Mouse (Mus musculus) urinary bladder, adult 18-20 months (tissue): ENCODE measurements around the gene Usp39.

ENCODE experiments used
- DNase-seq, 2 experiments: peaks; one replicate each; pipeline ENCODE4 v3.0.0; 2022; ENCODE audit warnings: low spot score in 2 of 2, mixed read lengths in 2 of 2

Usp39 gene

DNA sequence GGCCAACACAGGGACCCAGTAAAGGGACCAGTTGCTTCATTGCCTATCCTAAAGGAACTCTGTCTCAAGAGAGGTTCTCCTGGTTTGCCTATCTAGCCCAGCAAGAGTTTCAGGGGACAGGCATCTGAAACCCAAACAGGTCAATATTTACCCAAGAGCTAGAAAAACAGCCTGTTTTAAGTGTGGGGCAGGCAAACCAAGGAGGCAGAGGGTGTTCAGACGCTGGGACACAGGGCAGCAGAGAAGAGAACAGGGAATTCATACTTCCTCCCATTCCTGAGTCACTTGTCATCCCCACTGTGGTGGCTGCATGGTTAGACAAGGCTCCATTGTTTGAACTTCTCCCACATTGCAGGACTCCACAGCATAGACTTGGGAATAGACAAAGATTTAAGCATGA, 26.6 kb upstream of the Usp39 start:
- peak in 1 of 2 experiments; percentile 44 for DNase-seq

DNA sequence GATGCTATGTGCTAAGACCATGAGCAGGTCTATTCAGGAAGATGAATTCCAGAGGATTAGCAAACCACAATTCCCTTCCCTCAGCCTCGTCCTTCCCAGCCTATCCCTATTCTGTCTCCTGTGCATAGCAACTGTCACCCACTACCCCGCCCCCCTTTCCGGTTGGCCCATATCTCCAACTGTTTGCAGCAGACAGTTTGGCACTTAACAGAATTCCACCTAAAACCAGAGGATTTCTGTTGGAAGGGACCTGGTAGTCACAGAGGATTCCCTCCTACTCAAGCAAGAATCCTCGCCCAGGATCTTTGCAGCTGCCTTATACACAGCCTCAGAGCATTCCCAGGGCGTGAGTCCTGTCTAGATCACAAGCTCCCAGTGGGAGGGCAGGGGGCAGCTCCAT, 26.2 kb upstream of the Usp39 start:
- DNase-seq, result no peak

DNA sequence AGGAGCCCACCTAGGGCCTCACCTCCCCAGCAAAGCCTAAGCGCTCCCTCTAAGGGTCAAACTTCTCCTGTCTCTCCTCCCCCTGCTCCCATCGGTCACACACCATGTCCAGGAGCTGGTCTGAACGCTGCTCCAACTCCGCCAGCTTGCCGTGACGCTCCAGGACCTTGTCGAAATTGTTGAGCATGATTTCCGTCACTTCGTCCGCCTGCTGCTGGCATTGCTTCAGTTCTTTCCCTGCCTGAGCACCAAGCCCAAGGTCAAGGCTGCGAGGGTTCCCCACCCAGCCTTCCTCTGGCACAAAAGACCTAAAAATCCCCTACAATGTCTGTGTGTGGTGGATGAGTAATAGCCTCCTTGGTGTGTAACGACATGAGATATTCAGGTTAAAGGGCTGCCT, 25.1 kb upstream of the Usp39 start:
- DNase-seq, result peak; percentile 45 to 47

DNA sequence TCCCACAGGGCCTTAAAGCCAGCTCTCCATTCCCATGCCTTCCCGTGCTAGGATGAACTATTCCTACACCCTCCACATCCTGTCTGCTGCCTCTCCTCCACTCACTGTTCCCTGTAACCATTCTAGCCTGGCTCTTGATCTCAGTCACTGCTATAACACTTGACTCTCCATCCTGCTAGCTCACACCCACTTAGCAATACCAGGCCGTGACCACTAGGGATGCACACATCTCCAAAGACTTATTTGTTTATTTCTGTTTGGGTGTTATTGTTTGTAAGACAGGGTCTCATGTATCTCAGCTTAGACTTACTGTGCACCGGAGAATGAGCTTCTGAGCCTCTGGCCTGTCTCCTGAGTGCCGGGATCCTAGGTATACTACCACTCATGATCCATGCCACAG, 24.6 kb upstream of the Usp39 start:
- no peak for DNase-seq

DNA sequence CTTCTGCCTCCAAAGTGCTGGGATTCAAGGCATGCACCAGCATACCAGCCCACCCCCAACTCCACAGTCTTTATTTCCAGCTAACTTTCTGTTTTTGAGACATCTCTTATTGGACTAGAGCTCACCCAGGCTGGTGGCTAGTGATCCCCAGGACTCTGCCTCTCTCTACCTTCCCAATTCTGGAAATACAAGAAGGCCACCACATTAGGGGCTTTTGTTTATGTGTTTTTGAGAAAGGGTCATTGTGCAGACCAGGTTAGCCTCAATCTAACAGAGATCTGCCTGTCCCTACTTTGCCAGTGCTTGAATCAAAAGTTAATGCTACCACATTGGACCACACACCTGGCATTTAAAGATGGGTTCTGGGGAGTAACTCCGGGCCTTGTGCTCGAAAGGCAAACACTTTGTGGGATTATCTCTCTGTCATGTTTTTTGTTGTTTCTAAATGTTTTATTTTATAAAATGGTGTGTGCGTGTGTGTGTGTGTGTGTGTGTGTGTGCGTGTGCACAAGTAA, 22.5 kb upstream of the Usp39 start:
- no peak for DNase-seq

DNA sequence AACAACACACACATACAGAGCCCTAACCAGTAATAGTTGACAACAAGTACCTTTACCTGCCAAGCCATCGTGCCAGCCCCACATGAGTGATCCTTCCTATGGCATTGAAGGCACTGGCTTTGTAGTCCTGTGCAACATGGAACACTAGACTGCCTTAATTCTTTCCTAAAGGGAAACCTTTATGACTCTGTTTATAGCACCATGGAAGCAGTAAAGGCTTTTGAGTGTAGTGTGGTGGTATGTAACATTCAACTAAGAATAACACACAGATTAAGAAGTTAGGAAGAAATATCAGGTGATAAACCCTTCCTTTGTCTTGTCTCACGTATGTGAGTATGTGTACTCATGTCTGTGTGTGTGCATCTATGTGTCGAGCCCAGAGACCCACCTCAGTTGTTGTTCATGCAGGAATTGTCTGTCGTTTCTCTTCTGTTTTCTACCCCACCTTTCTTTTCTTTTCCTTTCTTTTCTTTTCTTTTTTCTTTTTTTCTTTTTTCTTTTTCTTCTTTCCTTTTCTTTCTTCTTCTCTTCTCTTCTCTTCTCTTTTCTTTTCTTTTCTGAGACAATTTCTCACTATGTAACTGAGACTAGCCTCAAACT, 22.0 kb upstream of the Usp39 start, which contains the start of gene Rnf181:
TSS of gene Rnf181 (minus strand) at position 113 of the 600 bp plus-strand sequence.
- DNase-seq, result no peak

DNA sequence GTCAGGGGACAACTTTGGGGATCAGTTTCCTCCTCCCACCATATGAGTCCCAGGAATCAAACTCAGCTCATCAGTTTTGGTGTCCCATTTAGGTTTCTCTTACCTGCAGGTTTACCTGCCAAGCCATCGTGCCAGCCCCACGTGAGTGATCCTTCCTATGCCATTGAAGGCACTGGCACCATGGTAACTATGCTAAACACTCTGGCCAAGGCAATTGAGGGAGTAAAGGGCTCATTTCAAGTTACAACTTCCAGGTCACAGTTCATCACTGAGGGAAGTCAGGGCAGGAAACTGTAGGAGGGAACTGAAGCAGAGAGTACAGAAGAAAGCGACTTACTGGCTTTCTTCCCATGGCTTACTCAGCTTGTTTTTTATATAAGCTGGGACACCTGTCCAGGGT, 21.3 kb upstream of the Usp39 start:
- no peak for DNase-seq

DNA sequence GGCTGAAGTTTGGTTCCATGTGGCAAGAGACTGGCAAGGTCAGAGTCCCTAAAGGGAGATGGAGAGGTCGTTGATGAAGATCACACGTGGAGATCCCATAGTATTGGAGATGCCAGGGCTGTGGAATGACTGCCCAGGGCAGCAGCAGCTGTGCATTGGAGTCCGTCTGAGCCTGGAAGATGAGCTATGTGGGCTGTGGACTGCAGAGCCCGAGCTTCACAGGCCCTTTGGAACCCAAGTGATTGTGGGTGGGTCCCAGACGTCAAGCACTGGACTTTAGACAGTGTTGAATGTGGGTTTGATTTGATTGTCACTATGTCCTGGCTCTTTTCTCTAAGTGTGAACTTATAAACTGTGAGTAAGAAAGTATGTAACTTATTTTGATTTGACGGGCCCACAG, 20.0 kb upstream of the Usp39 start:
- DNase-seq, result no peak

DNA sequence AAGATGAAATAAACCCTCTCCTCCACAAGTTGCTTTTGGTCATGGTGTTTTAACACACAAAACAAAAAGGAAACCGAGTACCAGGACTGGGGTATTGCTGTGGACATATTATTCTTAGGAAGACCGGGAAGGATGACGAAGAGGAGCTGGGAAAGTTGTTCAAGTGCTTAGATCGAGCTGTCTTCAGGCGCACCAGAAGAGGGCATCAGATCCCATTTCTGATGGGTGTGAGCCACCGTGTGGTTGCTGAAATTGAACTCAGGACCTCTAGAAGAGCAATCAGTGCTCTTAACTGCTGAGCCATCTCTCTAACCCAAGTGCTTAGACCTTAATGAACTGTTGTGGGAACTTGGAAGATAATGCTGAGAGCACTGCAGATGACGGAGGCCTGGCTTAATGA, 19.0 kb upstream of the Usp39 start:
- DNase-seq, result no peak

DNA sequence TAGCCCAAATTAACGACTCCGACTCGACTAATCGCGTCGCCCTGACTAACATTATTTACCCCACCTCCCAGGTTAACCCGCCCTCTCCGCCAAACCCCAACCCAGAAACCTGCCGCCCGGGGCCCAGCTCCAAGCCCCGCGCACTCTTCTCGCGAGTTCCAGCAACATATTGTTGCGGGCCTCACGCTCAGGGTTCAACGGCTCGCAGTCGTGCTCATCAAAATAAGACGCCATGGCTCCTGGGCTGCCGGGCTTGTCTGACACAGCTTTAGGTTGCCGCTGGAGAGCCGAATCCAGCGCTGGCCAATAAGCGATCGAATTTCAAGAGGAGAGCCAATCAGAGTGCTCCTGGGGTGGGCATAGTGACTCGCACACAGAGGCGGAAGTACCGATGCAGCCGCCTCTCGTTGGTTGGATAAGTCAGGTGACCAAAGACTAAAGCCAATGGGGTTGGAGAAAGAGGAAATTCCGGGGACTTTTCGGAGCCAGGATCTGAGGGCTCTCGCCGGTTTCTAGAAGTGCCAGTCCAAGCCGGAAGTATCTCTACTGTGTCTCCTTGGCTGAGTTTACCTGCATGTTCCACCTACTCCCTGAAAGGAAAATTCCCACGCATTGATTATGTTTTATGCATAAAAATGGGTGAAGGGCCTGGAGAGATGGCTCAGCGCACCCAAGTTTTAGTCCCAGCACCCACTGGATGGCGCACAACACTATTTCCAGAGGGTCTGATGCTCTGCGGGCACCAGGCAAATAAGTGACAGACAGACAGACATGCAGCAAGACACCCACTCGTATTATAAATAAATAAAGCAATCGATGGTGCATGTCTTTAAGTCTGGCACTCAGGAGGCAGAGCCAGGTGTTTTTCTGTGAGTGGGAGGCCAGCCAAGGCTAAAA, 17.4 kb upstream of the Usp39 start:
- DNase-seq, result peak; percentile 85 to 96

DNA sequence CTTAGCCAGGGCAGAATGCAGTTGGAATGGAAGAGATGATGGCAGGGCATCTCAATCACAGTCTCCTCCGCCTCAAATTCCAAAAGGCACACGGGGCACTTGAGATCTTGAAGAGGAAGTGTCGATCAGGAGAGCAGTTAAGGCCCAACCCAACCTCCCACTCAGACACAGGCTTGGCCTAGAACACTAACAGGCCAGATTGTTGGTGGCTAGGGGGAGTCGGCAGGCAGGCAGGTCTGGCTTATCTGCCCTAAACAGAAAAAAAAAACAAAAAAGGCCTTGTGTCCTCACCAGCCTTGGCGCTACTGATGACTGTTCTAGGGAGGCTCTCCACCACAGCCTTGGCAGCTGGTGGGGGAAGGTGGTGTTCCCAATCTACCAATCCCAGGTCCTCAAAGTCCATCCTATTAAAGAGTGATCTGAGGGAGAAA, 16.2 kb upstream of the Usp39 start:
- no peak for DNase-seq

DNA sequence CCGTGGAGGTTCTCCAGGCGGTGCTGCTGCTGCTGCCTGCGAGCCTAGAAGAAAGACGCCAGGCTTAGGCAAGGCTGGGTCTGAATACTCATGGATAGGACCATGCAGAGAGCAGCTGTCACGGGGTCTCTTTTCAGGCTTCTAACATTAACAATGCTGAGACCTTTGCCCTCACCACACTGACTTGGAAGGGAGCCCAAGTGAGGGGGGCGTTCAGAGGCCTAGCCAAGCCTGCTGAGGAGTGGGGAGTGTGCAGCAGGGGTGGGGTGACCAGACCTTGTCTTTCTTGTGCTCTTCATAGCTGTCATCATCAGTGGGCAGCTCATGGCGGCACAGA, 15.6 kb upstream of the Usp39 start:
- DNase-seq, result no peak

DNA sequence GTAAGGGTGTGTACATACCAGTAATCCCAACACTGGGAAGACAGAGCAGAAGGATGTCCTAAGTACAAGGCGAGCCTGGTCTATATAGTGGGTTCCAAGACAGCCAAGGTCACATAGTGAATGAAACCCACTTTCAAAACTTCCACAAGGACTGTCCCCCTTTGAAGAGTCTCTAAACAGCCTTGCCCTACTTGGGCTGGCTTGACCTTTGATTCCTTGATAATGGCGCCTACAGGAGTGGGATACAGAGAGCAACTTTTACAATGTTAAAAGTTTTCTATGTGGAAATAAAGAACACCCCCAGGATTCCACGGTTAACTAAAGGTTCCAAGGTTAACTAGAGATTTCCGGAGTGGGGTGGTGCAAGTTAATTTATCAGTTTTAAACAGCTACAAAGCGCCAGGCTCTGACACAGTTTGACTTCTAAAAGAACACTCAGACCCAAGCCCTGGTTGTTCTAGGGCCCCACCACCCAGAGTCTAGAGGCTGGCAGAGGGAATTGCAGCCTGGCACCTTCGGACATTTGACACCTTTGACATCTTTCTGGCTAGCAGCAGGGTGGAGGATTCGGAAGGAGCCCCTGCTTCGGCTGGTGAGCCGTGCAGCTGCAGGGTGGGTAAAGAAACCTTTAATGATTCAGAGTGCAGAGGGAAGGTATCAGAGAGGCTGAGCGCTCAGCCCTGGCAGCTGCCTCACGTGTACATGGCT, 15.1 kb upstream of the Usp39 start:
- DNase-seq, result no peak

DNA sequence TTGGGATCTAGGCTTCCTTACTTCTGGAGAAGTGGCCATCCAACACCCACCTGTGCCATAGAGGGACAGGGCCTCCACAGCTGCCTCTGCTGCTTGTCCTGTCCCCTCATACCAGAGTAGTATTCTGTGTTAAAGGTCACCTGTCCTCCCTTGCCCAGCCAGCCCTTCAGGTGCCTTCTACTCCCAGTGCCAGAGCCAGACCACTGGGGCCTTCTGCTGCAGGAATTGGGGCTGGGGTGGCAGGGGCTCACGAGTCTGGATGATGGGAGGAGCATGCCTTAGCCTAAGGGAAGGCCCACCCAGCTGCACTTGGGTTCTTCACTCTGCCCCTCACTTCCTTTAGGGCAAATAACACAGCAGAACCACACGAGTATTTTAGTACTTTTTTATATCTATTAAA, 14.4 kb upstream of the Usp39 start:
- DNase-seq, result no peak

DNA sequence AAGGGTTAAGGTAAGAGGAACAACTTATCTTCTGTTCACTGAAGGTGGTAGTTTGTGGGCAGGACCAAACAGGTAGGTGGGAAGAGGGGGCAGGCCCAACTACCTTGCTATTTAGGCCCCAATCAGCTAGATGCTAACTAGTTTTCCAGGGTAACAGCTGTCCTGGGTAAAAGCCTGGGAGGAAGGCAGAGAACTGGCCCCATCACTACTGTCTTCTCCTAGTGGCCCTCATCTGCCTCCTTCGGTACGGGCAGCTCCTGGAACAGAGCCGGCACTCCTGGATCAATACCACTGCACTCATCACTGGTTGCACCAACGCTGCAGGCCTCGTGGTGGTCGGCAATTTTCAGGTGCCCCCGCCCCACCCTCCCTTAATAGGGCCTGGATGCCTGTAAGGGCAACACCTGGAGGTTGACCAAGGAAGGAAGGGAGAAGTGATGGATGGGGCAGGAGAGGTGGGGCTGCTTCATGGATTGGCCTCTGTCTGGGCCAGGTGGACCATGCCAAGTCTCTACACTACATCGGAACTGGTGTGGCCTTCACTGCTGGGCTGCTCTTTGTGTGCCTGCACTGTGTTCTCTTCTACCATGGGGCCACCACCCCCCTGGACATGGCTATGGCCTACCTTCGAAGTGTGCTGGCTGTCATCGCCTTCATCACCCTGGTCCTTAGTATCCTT, 13.2 kb upstream of the Usp39 start:
- DNase-seq, result no peak

DNA sequence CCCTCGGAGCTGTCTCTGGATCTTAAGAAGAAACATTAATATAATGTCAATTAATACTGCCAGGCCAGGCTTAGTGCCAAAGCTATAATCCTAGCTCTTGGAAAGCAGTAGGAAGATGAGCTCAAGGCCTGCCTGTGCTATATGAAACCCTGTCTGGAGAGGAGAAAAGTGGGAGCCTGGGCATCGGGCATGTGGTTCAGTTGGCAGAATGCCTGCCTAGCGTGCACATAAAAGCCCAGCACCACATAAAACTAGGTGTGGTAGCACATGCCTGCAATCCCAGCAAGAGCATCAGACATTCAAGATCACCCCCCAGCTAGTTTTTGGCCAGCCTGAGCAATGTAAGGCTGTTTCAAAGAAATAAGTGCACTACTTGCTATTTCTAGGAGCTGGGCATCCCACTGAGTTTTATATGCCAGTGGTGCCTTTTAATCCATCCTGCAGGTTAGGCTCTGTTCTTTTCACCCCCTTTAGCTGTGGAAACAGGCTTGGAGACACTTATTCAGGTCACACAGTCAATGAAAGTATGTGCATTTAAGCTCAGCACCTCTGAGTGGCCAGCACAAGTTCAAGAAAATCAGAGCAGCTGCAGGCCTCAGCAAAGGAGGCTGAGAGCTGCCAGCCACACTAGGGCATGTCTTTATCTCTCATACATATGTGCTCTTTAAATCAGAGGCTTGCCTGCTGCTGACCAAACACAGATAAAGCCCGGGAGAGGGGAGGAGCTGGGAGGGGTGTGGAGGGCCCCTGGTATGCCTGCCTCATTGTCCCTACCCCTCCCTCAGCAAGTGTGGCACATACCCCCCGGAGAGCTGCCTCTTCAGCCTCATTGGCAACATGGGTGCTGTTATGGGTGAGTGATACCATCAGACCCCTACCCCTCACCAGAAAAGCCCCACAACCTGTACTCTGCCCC, 12.4 kb upstream of the Usp39 start:
- DNase-seq, result no peak

DNA sequence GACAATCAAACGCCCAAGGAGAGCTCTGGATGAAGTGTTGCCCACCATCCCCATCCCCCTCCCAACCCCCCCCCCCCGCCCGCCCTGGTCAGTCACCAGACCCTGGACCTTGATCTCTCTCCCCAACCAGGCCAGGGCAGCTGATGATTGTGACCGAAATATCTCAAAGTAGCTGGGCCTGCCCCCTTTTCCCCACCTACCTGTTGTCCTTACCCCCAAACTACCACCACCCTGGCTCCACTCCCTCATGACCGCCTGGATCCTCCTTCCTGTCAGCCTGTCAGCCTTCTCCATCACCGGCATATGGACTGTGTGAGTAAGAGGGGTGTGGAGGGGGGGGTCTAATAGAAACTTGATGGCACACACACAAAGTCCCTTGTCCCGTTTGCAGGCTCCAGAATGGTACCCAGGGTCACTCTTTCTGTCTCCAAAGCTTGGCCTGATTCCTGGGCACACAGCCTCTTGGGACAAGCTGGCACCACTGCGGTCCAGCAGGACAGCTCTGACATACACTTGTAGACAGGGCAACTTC, 11.1 kb upstream of the Usp39 start:
- no peak for DNase-seq

DNA sequence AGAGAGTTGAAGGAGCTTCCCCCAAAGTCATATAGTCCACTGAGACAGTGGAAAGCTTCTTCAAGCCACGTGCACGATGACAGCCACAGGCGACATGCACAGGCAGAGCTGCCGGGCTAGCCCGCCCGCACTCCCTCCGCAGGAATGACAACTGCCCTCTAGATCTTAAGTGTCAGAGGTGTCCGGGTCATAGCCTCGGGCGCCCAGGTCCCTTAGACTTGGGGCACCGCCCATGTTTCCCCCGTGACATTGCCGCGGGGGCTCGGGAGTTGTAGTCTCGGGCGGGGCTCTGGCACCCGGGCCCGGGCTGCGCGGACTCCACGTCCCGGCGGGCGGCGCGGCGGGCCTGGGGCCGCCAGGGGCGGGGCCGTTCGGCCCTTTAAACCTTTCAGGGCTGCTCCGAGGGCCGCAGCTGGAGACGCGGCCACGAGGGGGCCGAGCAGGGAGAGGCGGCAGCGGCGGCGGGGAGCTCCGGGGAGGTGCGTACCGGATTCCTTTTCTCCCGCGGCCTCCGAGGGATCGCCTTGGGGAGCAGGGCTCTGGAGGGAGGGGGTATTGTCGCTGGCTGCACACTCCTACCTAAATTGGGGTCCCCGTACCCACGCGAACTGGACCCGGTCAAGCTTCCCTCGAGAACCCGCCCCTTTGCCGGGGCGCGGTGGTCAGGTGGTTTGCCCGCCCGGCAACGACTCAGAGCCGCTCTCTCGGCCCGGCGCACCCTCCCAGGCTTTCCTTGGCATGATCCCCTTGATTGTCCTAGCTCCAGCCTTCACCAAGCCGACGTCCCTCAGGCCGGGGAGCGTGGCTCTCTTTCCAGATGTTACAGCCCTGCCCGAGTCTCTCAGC, 10.3 kb upstream of the Usp39 start, which contains the start of gene Tmem150a:
TSS of gene Tmem150a (plus strand) at position 382 of the 846 bp plus-strand sequence.
- DNase-seq, result peak; percentile 69 to 71

DNA sequence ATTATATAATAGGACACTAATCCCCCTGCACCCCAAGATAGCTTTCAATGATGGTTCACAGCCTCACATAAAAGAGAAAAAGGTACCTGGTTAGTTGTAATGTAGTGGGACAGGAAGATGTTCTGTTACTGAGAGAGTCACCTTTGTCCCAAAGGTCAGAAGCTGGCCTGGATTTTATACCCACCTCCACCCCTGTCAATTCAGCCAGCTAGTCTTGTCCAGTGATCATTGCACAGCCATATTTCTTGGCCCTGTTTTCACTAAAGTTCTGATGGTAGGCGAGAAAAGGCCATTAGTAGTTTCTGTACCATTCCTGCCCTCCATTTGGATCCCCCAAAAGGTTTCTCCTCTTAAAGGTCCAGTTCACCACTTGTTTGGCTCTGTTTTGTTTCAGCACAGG, 9.0 kb upstream of the Usp39 start:
- DNase-seq, result no peak
